Mouse (Mus musculus) heart, postnatal 4 days (tissue): ENCODE results near the gene Gm21973. TPM values are rescaled to one million over a fixed set of nuclear protein-coding genes. Genes with fewer than 3 reads are reported as not detected.

Experiments
- DNase-seq: peaks from one replicate; pipeline ENCODE4 v3.0.0; 2021
- total RNA-seq, 2 experiments: library from RNA; stranded (reverse); gene quantifications; 2 replicates each; pipeline ENCODE4 v1.2.3; 2021

The Gm21973 gene
- total RNA-seq = not detected

- DNase-seq = no peak
Measured at GRCm38 (mm10) chr15:10325080-10325479, at the start of gene Gm21973. Gene Gm21973 (plus strand): TSS chr15:10325380.

GRCm38 (mm10) chr15:10276386-10276785, 48.8 kb upstream of the Gm21973 start:
- DNase-seq = no peak

- no peak for DNase-seq
Measured at GRCm38 (mm10) chr15:10277461-10277860, 47.7 kb upstream of the Gm21973 start.

- DNase-seq = no peak
Measured at GRCm38 (mm10) chr15:10281546-10281945, 43.6 kb upstream of the Gm21973 start.

GRCm38 (mm10) chr15:10283661-10284060, 41.5 kb upstream of the Gm21973 start:
- DNase-seq = no peak

GRCm38 (mm10) chr15:10296570-10296969, 28.6 kb upstream of the Gm21973 start:
- no peak for DNase-seq

- no peak for DNase-seq
Measured at GRCm38 (mm10) chr15:10298058-10298457, 27.1 kb upstream of the Gm21973 start.

- no peak for DNase-seq
Measured at GRCm38 (mm10) chr15:10299467-10299866, 25.7 kb upstream of the Gm21973 start.

GRCm38 (mm10) chr15:10306461-10306860, 18.7 kb upstream of the Gm21973 start:
- DNase-seq = no peak

GRCm38 (mm10) chr15:10311826-10312225, 13.4 kb upstream of the Gm21973 start:
- no peak for DNase-seq

GRCm38 (mm10) chr15:10313522-10314455, 11.4 kb upstream of the Gm21973 start:
- peak; percentile 71 for DNase-seq

GRCm38 (mm10) chr15:10330626-10331025, 5.4 kb downstream of the Gm21973 start:
- DNase-seq = no peak

- no peak for DNase-seq
Measured at GRCm38 (mm10) chr15:10332566-10332965, 7.4 kb downstream of the Gm21973 start.

- no peak for DNase-seq
Measured at GRCm38 (mm10) chr15:10338606-10339005, 13.4 kb downstream of the Gm21973 start.

- no peak for DNase-seq
Measured at GRCm38 (mm10) chr15:10347044-10347443, 21.9 kb downstream of the Gm21973 start.

GRCm38 (mm10) chr15:10358039-10358948, 33.1 kb downstream of the Gm21973 start, which contains the start of gene Agxt2:
Gene Agxt2 (plus strand): TSS chr15:10358532.
- no peak for DNase-seq

- no peak for DNase-seq
Measured at GRCm38 (mm10) chr15:10366331-10366730, 41.2 kb downstream of the Gm21973 start.

- no peak for DNase-seq
Measured at GRCm38 (mm10) chr15:10375404-10375803, 50.2 kb downstream of the Gm21973 start.

- DNase-seq = no peak
Measured at GRCm38 (mm10) chr15:10378338-10378959, 53.3 kb downstream of the Gm21973 start.

- no peak for DNase-seq
Measured at GRCm38 (mm10) chr15:10379757-10380458, 54.7 kb downstream of the Gm21973 start.

GRCm38 (mm10) chr15:10387263-10387662, 62.1 kb downstream of the Gm21973 start:
- no peak for DNase-seq

GRCm38 (mm10) chr15:10399795-10400194, 74.6 kb downstream of the Gm21973 start:
- no peak for DNase-seq
